Mouse (Mus musculus): ENCODE results near the gene Scn2a. TPM values are rescaled to one million over a fixed set of nuclear protein-coding genes. Genes with fewer than 3 reads are reported as not detected.
A peak's percentile ranks its signal among the peaks of the same experiment; 100 is the strongest.

Gene Scn2a
- polyA plus RNA-seq, 1 experiment: 0.46 TPM

DNA sequence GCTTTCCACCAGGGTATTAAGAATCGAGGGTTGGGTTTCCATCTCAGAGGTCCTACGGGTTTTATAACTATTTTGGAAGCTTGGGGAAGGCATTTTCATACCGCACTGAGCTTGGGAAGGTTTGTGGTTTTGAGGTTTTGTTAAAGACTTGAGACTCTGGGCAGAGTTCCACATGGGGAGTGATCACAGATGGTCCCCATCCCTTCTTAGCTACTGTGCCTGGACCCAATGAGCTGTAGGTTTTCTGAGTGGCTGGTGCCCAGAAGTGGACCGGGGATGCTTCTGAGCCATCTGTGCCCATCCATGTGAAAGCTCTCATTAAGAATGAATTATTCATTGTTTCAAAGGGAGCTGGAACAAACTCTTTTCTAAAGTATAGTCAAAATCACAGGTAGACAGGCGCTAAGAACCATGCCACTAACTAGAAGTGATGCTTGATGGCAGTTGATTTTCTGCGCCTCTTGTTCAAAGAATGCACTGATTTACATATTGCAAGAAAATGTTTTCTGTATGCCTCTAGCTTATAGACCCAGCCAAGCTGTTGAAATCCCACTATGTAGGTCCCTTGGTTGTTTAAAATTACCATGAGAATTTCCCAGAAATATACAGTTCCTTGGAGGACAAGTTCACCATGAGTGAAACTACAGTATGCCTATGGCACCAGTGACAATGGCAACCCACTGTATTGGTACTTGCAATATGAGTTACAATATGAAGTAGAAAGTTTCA is 70.0 kb downstream of the Scn2a start:
- H3K4me1 ChIP-seq (ENCODE audit: control insufficient read depth, insufficient read depth, low read length): no peaks in the 10 kb centered on the region
- no peak overlapping the region for H3K4me3 ChIP-seq (replicated peaks; ENCODE audit: extremely low read depth, low read depth, low read length)
- whole genome bisulfite sequencing: 74% methylated on average over 6 of the region's 6 CpGs
- DNase-seq: no peak
- TF ChIP-seq POLR2A (IDR thresholded peaks at IDR 0.05; ENCODE audit: borderline replicate concordance, extremely low read depth, low read depth, low read length): no peak
- TF ChIP-seq CTCF (IDR thresholded peaks at IDR 0.05; ENCODE audit: insufficient read depth, low read length): no peak

DNA sequence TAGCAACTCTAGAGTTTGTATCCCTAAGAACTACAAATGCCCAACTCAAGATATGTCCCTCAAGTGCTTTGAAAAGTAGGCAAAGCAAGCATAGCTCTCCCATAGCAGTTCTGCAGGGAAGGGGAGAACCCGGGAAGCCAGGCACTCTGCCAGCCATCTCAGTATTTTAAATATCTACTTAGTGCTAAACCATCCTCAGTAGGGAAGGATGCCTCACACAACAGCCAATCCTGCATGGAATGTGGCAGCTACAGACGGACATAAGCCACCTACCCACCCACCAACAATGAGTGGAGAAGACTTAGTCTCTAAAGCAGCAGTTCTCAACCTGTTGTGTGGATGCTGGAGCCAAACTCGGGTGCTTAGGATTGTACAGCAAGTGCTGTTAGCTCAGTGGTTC is 73.9 kb downstream of the Scn2a start:
- DNase-seq: no peak
- H3K4me3 ChIP-seq (replicated peaks; ENCODE audit: extremely low read depth, low read depth, low read length): no peak overlapping the region
- TF ChIP-seq CTCF (IDR thresholded peaks at IDR 0.05; ENCODE audit: insufficient read depth, low read length): no peak
- 60% methylated on average over 3 of the region's 3 CpGs for WGBS
- H3K4me1 ChIP-seq (ENCODE audit: control insufficient read depth, insufficient read depth, low read length): no peaks in the 10 kb centered on the region

DNA sequence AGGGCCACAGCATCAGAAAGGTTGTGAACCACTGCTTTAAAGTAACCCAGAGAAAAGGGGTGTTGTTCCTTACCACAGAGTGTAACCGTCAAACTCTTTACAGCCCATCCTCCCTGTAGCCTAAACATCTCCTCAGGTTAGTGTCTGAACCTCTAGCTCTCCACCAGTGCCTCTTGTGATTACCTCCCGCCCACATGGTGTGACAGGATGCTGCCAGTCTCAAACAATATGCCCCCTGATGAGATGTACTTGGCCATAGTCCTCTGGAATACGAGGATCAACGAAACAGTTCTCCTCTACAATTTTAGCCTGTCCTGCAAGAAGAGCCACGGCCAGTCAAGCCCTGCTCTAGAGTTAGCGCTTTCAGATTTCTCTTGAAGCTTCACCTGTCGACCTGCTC is 74.5 kb downstream of the Scn2a start:
- 80% methylated on average over 7 of the region's 7 CpGs for WGBS
- H3K4me3 ChIP-seq (replicated peaks; ENCODE audit: extremely low read depth, low read depth, low read length): no peak overlapping the region
- no peaks in the 10 kb centered on the region for H3K4me1 ChIP-seq (ENCODE audit: control insufficient read depth, insufficient read depth, low read length)
- TF ChIP-seq POLR2A (IDR thresholded peaks at IDR 0.05; ENCODE audit: borderline replicate concordance, extremely low read depth, low read depth, low read length) (no peak), CTCF (IDR thresholded peaks at IDR 0.05; ENCODE audit: insufficient read depth, low read length) (no peak)
- DNase-seq: no peak

DNA sequence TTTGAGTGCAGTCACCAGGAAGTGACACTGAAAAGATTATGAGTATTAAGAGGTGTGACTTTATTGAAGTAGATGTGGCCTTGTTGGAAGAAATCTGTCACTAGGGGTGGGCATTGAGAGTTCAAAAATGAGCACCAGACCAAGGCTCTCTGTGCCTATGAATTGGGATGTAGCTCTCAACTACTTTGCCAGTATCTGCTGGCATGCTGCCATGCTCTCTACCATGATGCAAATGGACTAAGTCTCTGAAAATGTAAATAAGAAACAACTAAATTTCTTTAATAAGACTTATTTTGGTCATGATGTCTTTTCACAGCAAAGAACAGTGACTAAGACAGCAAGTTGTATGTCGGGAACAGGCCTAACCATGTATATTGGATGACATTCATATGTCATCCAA is 79.7 kb downstream of the Scn2a start:
- TF ChIP-seq POLR2A (IDR thresholded peaks at IDR 0.05; ENCODE audit: borderline replicate concordance, extremely low read depth, low read depth, low read length): no peak
- TF ChIP-seq CTCF (IDR thresholded peaks at IDR 0.05; ENCODE audit: insufficient read depth, low read length): no peak
- H3K4me3 ChIP-seq (replicated peaks; ENCODE audit: extremely low read depth, low read depth, low read length): no peak overlapping the region
- no peak for DNase-seq
- H3K4me1 ChIP-seq (ENCODE audit: control insufficient read depth, insufficient read depth, low read length): no peaks in the 10 kb centered on the region
- WGBS: 81% methylated on average over 1 of the region's 1 CpGs

DNA sequence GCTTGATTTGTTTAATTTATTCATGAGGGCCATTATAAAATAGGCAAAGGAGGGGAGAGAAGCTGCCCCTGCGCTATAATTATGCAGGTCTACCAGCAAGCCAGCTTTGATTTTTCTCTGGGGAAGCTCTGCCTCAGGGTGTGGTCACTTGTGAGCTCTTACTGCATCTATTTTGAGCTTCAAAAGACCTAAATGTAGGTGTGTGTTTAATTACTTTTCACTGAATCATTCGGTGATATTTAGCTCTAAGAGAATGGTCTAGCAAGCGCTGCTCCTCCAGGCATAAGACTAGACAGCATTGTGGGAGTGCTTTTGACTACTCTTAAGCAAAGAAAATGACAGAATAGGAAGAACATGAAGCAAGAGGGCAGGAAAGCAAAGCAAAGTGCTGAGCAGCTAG is 80.6 kb downstream of the Scn2a start:
- no peak for DNase-seq
- no peak for TF ChIP-seq POLR2A (IDR thresholded peaks at IDR 0.05; ENCODE audit: borderline replicate concordance, extremely low read depth, low read depth, low read length)
- TF ChIP-seq CTCF (IDR thresholded peaks at IDR 0.05; ENCODE audit: insufficient read depth, low read length): no peak
- no peak overlapping the region for H3K4me3 ChIP-seq (replicated peaks; ENCODE audit: extremely low read depth, low read depth, low read length)
- WGBS: 92% methylated on average over 3 of the region's 3 CpGs
- no peaks in the 10 kb centered on the region for H3K4me1 ChIP-seq (ENCODE audit: control insufficient read depth, insufficient read depth, low read length)

DNA sequence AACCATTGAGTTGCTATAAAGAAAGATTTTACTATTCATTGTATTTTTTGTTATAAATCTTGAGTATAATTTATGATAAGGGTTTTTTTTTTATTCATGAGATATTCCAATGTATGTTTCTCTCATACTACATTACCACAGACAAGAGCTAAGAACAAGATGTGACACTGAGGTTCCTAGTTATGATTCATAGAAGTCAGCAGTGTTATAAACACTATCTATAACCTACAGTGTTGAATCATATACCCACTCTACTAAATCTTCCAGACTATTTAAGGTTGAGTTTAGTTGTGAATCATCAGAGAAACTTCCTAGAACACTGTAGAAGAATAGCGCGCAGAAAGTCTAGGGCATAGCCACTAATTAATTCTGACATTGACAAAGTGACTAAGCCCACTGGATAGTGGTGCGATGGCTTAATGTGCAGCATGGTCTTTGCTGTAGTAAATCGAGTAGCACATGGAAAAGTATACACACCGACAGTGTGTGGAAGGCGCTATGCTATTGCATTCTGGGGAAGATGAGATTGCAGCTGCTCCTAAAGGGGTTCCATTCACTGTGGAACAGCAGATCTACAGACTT is 101.7 kb downstream of the Scn2a start:
- Histone ChIP-seq H3K4me1 (ENCODE audit: control insufficient read depth, insufficient read depth, low read length) (no peaks in the 10 kb centered on the region), H3K4me3 (replicated peaks; ENCODE audit: extremely low read depth, low read depth, low read length) (no peak overlapping the region)
- TF ChIP-seq POLR2A (IDR thresholded peaks at IDR 0.05; ENCODE audit: borderline replicate concordance, extremely low read depth, low read depth, low read length): no peak
- no peak for TF ChIP-seq CTCF (IDR thresholded peaks at IDR 0.05; ENCODE audit: insufficient read depth, low read length)
- no peak for DNase-seq
- WGBS: 92% methylated on average over 6 of the region's 6 CpGs

DNA sequence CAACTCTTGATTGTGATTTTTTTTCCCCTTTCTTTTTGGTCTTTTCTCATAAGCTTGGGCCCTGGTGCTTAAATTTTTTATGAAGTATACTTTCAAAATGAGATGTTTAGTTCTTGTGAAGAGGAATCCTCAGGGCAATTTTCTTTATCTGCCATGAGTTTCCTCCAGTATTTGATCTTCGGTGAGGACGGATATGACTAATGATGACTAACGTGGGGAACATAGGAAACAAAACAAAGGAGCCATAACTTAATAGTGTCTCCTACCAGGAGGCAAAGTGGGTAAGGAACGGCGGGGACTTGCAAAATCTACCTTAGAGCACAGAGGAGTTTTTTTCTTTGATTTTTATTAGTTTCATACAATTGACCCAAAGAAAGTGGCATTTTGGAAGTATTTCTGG is 124.8 kb downstream of the Scn2a start:
- no peak for TF ChIP-seq CTCF (IDR thresholded peaks at IDR 0.05; ENCODE audit: insufficient read depth, low read length)
- no peak for TF ChIP-seq POLR2A (IDR thresholded peaks at IDR 0.05; ENCODE audit: borderline replicate concordance, extremely low read depth, low read depth, low read length)
- no peak overlapping the region for H3K4me3 ChIP-seq (replicated peaks; ENCODE audit: extremely low read depth, low read depth, low read length)
- no peak for DNase-seq
- H3K4me1 ChIP-seq (ENCODE audit: control insufficient read depth, insufficient read depth, low read length): no peaks in the 10 kb centered on the region
- WGBS: 53% methylated on average over 5 of the region's 5 CpGs

DNA sequence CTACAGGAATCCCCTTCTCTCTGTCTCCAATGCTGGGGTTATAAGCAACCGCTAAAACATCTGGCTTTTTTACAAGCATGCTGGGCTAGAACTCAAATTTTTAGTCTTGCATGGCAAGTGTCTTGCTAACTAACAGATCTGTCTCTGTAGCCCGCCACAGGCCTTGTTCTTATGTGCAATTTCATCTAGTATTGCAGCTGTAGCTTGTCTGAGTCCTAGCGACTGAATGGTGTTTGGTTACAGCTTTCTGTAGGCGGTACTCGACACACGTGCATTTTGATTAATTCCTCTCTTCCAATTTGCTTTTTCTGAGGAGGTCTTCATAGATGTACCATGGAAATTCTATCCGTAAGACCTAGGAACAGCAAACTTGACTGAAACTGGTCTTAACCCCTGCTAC is 161.9 kb downstream of the Scn2a start:
- WGBS: 63% methylated on average over 7 of the region's 7 CpGs
- no peak for TF ChIP-seq POLR2A (IDR thresholded peaks at IDR 0.05; ENCODE audit: borderline replicate concordance, extremely low read depth, low read depth, low read length)
- DNase-seq: no peak

DNA sequence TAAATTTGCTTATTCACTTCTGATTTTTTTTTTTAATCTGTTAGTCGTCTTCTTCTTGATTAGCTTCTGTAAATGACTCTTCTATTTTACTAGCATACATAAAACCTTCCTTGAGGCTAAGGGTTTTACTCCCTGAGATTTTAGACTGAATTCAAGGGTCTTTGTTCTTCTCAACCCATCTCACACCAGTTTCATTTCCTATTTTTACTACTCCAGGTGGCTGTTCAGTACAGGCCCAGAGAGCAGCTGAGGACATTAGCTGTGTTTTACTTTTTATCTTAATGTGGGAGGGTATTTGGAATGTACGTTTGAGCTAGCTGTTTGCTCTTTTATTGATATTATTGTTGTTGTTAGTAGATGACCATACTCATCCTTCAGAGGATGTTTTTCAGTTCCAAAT is 162.8 kb downstream of the Scn2a start:
- 59% methylated on average over 2 of the region's 2 CpGs for WGBS
- TF ChIP-seq CTCF (IDR thresholded peaks at IDR 0.05; ENCODE audit: insufficient read depth, low read length) (no peak), POLR2A (IDR thresholded peaks at IDR 0.05; ENCODE audit: borderline replicate concordance, extremely low read depth, low read depth, low read length) (no peak)
- DNase-seq: no peak
- Histone ChIP-seq H3K4me3 (replicated peaks; ENCODE audit: extremely low read depth, low read depth, low read length) (no peak overlapping the region), H3K4me1 (ENCODE audit: control insufficient read depth, insufficient read depth, low read length) (no peaks in the 10 kb centered on the region)

More for the DNA sequence above, 161.9 kb downstream of the Scn2a start:
- H3K4me3 ChIP-seq (replicated peaks; ENCODE audit: extremely low read depth, low read depth, low read length): no peak overlapping the region
- no peaks in the 10 kb centered on the region for H3K4me1 ChIP-seq (ENCODE audit: control insufficient read depth, insufficient read depth, low read length)

DNA sequence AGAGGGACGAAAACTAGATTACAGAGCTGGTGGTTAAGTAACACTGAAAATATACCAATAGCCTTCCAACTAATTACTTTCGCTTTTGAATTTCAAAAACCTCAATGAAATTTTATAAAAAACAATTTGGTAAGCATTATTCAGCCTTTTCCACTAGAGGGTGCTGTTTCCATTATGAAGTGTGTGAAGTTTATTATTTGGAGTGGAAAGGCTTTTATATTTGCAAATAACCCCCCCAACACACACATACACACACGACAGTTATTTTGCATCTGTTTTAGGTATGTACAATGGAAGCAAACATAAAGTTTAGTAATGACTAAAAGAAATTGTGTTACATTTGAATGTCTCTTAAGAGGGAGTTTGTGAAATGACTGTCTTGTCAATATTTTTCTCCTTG is 171.9 kb downstream of the Scn2a start:
- WGBS: 9% methylated on average over 3 of the region's 3 CpGs
- Histone ChIP-seq H3K4me1 (ENCODE audit: control insufficient read depth, insufficient read depth, low read length) (no peaks in the 10 kb centered on the region; the same call in 1 of the 2 replicates), H3K4me3 (replicated peaks; ENCODE audit: extremely low read depth, low read depth, low read length) (no peak overlapping the region)
- no peak for TF ChIP-seq POLR2A (IDR thresholded peaks at IDR 0.05; ENCODE audit: borderline replicate concordance, extremely low read depth, low read depth, low read length)
- TF ChIP-seq CTCF (IDR thresholded peaks at IDR 0.05; ENCODE audit: insufficient read depth, low read length): peak; percentile 3; the same call in 1 of the 2 replicates
- no peak for DNase-seq
